Mouse (Mus musculus): ENCODE results near the gene Scd3. TPM values are rescaled to one million over a fixed set of nuclear protein-coding genes. Genes with fewer than 3 reads are reported as not detected.

Gene Scd3
- total and polyA plus RNA-seq, 3 experiments = 0.27 to 3.8 TPM; not detected in 1

GRCm38 (mm10) chr19:44176741-44177140 lies 26.3 kb upstream of the Scd3 start:
- no peak overlapping the region for H3K4me3 ChIP-seq (ENCODE audit: low read depth, low read length)
- no peaks in the 10 kb centered on the region for H3K36me3 ChIP-seq (replicated peaks)
- H3K4me1 ChIP-seq (ENCODE audit: insufficient read depth, low read depth, low read length) = peaks cover 2% of the 10 kb centered on the region; the same call in 1 of the 2 replicates
- 0 out of 2 replicates have a peak, but pooled peaks cover 3% of the 10 kb centered on the region for H3K9me3 ChIP-seq (replicated peaks)
- DNase-seq (ENCODE audit: low spot score) (no peak), ATAC-seq (ENCODE audit: extremely low read depth, insufficient number of reproducible peaks, low FRiP score, poor library complexity, severe bottlenecking) (no peak)
- no peak for TF ChIP-seq CTCF (IDR thresholded peaks at IDR 0.05; ENCODE audit: low read depth, low read length)
- no peak for TF ChIP-seq GATA2 (IDR thresholded peaks at IDR 0.05; ENCODE audit: borderline replicate concordance, low read depth, low read length)
- no peak for TF ChIP-seq TAL1 (conservative IDR thresholded peaks at IDR 0.05; ENCODE audit: low read depth, low read length)
- TF ChIP-seq POLR2AphosphoS5 (IDR thresholded peaks at IDR 0.05; ENCODE audit: insufficient replicate concordance, low read depth, low read length) = no peak
- no peak for TF ChIP-seq GATA1 (IDR thresholded peaks at IDR 0.05; ENCODE audit: borderline replicate concordance, low read length)
- peaks cover 9% of the 10 kb centered on the region for H3K27me3 ChIP-seq (ENCODE audit: insufficient read depth, low read length)

GRCm38 (mm10) chr19:44180502-44180901 lies 22.6 kb upstream of the Scd3 start:
- Histone ChIP-seq H3K36me3 (replicated peaks) (no peaks in the 10 kb centered on the region), H3K27me3 (ENCODE audit: insufficient read depth, low read length) (peaks cover 14% of the 10 kb centered on the region), H3K4me1 (ENCODE audit: insufficient read depth, low read depth, low read length) (peaks cover 19% of the 10 kb centered on the region), H3K9me3 (replicated peaks) (0 out of 2 replicates have a peak, but pooled peaks cover 3% of the 10 kb centered on the region), H3K4me3 (ENCODE audit: low read depth, low read length) (no peak overlapping the region)
- ATAC-seq (ENCODE audit: extremely low read depth, insufficient number of reproducible peaks, low FRiP score, poor library complexity, severe bottlenecking) (no peak), DNase-seq (ENCODE audit: low spot score) (no peak)
- no peak for TF ChIP-seq CTCF (IDR thresholded peaks at IDR 0.05; ENCODE audit: low read depth, low read length)
- no peak for TF ChIP-seq TAL1 (conservative IDR thresholded peaks at IDR 0.05; ENCODE audit: low read depth, low read length)
- TF ChIP-seq POLR2AphosphoS5 (IDR thresholded peaks at IDR 0.05; ENCODE audit: insufficient replicate concordance, low read depth, low read length) = no peak
- TF ChIP-seq GATA2 (IDR thresholded peaks at IDR 0.05; ENCODE audit: borderline replicate concordance, low read depth, low read length) = no peak
- TF ChIP-seq GATA1 (IDR thresholded peaks at IDR 0.05; ENCODE audit: borderline replicate concordance, low read length) = no peak

GRCm38 (mm10) chr19:44183968-44184367 lies 19.1 kb upstream of the Scd3 start:
- no peaks in the 10 kb centered on the region for H3K9me3 ChIP-seq (replicated peaks)
- no peaks in the 10 kb centered on the region for H3K36me3 ChIP-seq (replicated peaks)
- H3K27me3 ChIP-seq (ENCODE audit: insufficient read depth, low read length) = peaks cover 19% of the 10 kb centered on the region; the same call in 1 of the 2 replicates
- ATAC-seq (ENCODE audit: extremely low read depth, insufficient number of reproducible peaks, low FRiP score, poor library complexity, severe bottlenecking) = no peak
- peaks cover 19% of the 10 kb centered on the region for H3K4me1 ChIP-seq (ENCODE audit: insufficient read depth, low read depth, low read length)
- no peak for TF ChIP-seq GATA1 (IDR thresholded peaks at IDR 0.05; ENCODE audit: borderline replicate concordance, low read length)
- no peak for TF ChIP-seq TAL1 (conservative IDR thresholded peaks at IDR 0.05; ENCODE audit: low read depth, low read length)
- no peak for TF ChIP-seq CTCF (IDR thresholded peaks at IDR 0.05; ENCODE audit: low read depth, low read length)
- TF ChIP-seq GATA2 (IDR thresholded peaks at IDR 0.05; ENCODE audit: borderline replicate concordance, low read depth, low read length) = no peak
- no peak for TF ChIP-seq POLR2AphosphoS5 (IDR thresholded peaks at IDR 0.05; ENCODE audit: insufficient replicate concordance, low read depth, low read length)
- no peak for DNase-seq (ENCODE audit: low spot score)
- H3K4me3 ChIP-seq (ENCODE audit: low read depth, low read length) = no peak overlapping the region

GRCm38 (mm10) chr19:44189056-44189455 lies 14.0 kb upstream of the Scd3 start:
- DNase-seq (ENCODE audit: low spot score) = no peak
- Histone ChIP-seq H3K4me3 (ENCODE audit: low read depth, low read length) (no peak overlapping the region), H3K27me3 (ENCODE audit: insufficient read depth, low read length) (peaks cover 57% of the 10 kb centered on the region), H3K4me1 (ENCODE audit: insufficient read depth, low read depth, low read length) (peaks cover 22% of the 10 kb centered on the region), H3K36me3 (replicated peaks) (no peaks in the 10 kb centered on the region), H3K9me3 (replicated peaks) (no peaks in the 10 kb centered on the region)
- ATAC-seq (ENCODE audit: extremely low read depth, insufficient number of reproducible peaks, low FRiP score, poor library complexity, severe bottlenecking) = no peak
- TF ChIP-seq GATA2 (IDR thresholded peaks at IDR 0.05; ENCODE audit: borderline replicate concordance, low read depth, low read length) (no peak), POLR2AphosphoS5 (IDR thresholded peaks at IDR 0.05; ENCODE audit: insufficient replicate concordance, low read depth, low read length) (no peak), CTCF (IDR thresholded peaks at IDR 0.05; ENCODE audit: low read depth, low read length) (no peak), GATA1 (IDR thresholded peaks at IDR 0.05; ENCODE audit: borderline replicate concordance, low read length) (no peak), TAL1 (conservative IDR thresholded peaks at IDR 0.05; ENCODE audit: low read depth, low read length) (no peak)

- TF ChIP-seq POLR2AphosphoS5 (IDR thresholded peaks at IDR 0.05; ENCODE audit: insufficient replicate concordance, low read depth, low read length) (no peak), GATA2 (IDR thresholded peaks at IDR 0.05; ENCODE audit: borderline replicate concordance, low read depth, low read length) (no peak), CTCF (IDR thresholded peaks at IDR 0.05; ENCODE audit: low read depth, low read length) (no peak), TAL1 (conservative IDR thresholded peaks at IDR 0.05; ENCODE audit: low read depth, low read length) (no peak), GATA1 (IDR thresholded peaks at IDR 0.05; ENCODE audit: borderline replicate concordance, low read length) (no peak)
- no peaks in the 10 kb centered on the region for H3K9me3 ChIP-seq (replicated peaks)
- H3K4me1 ChIP-seq (ENCODE audit: insufficient read depth, low read depth, low read length) = peaks cover 43% of the 10 kb centered on the region
- H3K27me3 ChIP-seq (ENCODE audit: insufficient read depth, low read length) = peaks cover 54% of the 10 kb centered on the region
- H3K36me3 ChIP-seq (replicated peaks) = no peaks in the 10 kb centered on the region
- ATAC-seq (ENCODE audit: extremely low read depth, insufficient number of reproducible peaks, low FRiP score, poor library complexity, severe bottlenecking) (no peak), DNase-seq (ENCODE audit: low spot score) (no peak)
- no peak within 1 kb of the TSS for H3K4me3 ChIP-seq (ENCODE audit: low read depth, low read length)
Observed at GRCm38 (mm10) chr19:44192342-44192741, 10.7 kb upstream of the Scd3 start, which contains the start of gene Pkd2l1. Gene Pkd2l1, minus strand, starts transcription at chr19:44192442.

GRCm38 (mm10) chr19:44193906-44194305 lies 9.2 kb upstream of the Scd3 start:
- Histone ChIP-seq H3K36me3 (replicated peaks) (no peaks in the 10 kb centered on the region), H3K27me3 (ENCODE audit: insufficient read depth, low read length) (peaks cover 51% of the 10 kb centered on the region), H3K4me3 (ENCODE audit: low read depth, low read length) (no peak overlapping the region), H3K4me1 (ENCODE audit: insufficient read depth, low read depth, low read length) (peaks cover 56% of the 10 kb centered on the region), H3K9me3 (replicated peaks) (no peaks in the 10 kb centered on the region)
- no peak for DNase-seq (ENCODE audit: low spot score)
- TF ChIP-seq TAL1 (conservative IDR thresholded peaks at IDR 0.05; ENCODE audit: low read depth, low read length) (no peak), CTCF (IDR thresholded peaks at IDR 0.05; ENCODE audit: low read depth, low read length) (no peak), GATA2 (IDR thresholded peaks at IDR 0.05; ENCODE audit: borderline replicate concordance, low read depth, low read length) (no peak), GATA1 (IDR thresholded peaks at IDR 0.05; ENCODE audit: borderline replicate concordance, low read length) (no peak), POLR2AphosphoS5 (IDR thresholded peaks at IDR 0.05; ENCODE audit: insufficient replicate concordance, low read depth, low read length) (no peak)
- ATAC-seq (ENCODE audit: extremely low read depth, insufficient number of reproducible peaks, low FRiP score, poor library complexity, severe bottlenecking) = no peak

All from G1E (cell line).